Mouse (Mus musculus) spleen, adult 2 months (tissue): Measurements from ENCODE around the gene Slc4a1. TPM values are rescaled to one million over a fixed set of nuclear protein-coding genes. Genes with fewer than 3 reads are reported as not detected.
A peak's percentile ranks its signal among the peaks of the same experiment; 100 is the strongest.
"Not testable (repeated sequence)": the region's sequence is repeated elsewhere in the genome, so short reads cannot be mapped to it uniquely, and the experiment has no call there.

Source experiments
- DNase-seq, 2 experiments: peaks; one replicate each; pipeline versions ENCODE4 v3.0.0 to v3.0.0-alpha.2; 2012 to 2021; ENCODE audit warnings: low spot score in 2 of 2, low read depth in 1 of 2
- H3K27ac ChIP-seq: fragments of 200-500 bp; 2 replicates; pipeline ENCODE4 v1.5.1; 2012; ENCODE audit warnings: low read length, inconsistent platforms; ENCODE audit not compliant: insufficient read depth
- H3K27me3 ChIP-seq: fragments of 200-500 bp; 2 replicates; pipeline ENCODE4 v1.6.1; 2012; ENCODE audit warnings: mild to moderate bottlenecking, moderate library complexity, low read length, inconsistent platforms; ENCODE audit not compliant: control insufficient read depth, insufficient read depth
- H3K36me3 ChIP-seq: fragments of 200-500 bp; 2 replicates; pipeline ENCODE4 v1.6.1; 2012; ENCODE audit warnings: mild to moderate bottlenecking, low read length, inconsistent platforms; ENCODE audit not compliant: control insufficient read depth, insufficient read depth
- H3K4me1 ChIP-seq: fragments of 200-500 bp; 2 replicates; pipeline ENCODE4 v1.6.1; 2011; ENCODE audit warnings: inconsistent platforms; ENCODE audit not compliant: control insufficient read depth, insufficient read depth, insufficient read length
- H3K4me3 ChIP-seq: fragments of 200-500 bp; 2 replicates; pipeline ENCODE4 v1.5.1; 2011; ENCODE audit warnings: mild to moderate bottlenecking, inconsistent platforms; ENCODE audit not compliant: insufficient read depth, insufficient read length; ENCODE audit errors: extremely low read depth
- CTCF ChIP-seq: fragments of 200-500 bp; IDR thresholded peaks from 2 replicates; pipeline ENCODE4 v1.5.1; 2011; ENCODE audit warnings: mild to moderate bottlenecking, inconsistent platforms; ENCODE audit not compliant: insufficient read depth, insufficient read length, insufficient replicate concordance; ENCODE audit errors: extremely low read depth
- POLR2A ChIP-seq: fragments of 200-500 bp; IDR thresholded peaks from 2 replicates; pipeline ENCODE4 v1.6.1; 2011; ENCODE audit warnings: low read depth, low read length, inconsistent platforms
- WGBS: fragments of 180-500 bp; shearing (Covaris S2); methylation state at CpG from one replicate; pipeline ENCODE4 v1.1.7; 2018; 5-methylcytosine and 5-hydroxymethylcytosine counted together
- polyA plus RNA-seq: library from polyadenylated mRNA; depleted of rRNA; stranded (reverse); fragments of >200 nt; gene quantifications from 2 replicates; pipeline ENCODE4 v1.2.3, GENCODE M21; 2012; rRNA removed

The Slc4a1 gene
- polyA plus RNA-seq, result 301 and 381 TPM in 2 replicates

DNA sequence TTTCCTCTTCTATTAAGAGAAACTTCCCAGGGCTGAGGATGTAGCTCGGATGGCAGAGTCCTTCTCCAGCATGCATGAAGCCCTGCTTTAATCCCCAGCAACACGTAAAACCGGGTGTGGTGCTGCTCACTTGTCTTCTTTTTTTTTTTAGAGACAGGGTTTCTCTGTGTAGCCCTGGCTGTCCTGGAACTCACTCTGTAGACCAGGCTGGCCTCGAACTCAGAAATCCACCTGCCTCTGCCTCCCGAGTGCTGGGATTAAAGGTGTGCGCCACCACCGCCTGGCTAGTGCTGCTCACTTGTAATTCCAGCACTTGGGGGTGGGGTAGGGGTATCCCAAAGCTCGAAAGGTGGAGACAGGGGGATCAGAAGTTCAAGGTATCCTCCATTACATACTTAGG is at the start of gene Slc4a1:
Slc4a1 (minus strand) TSS at position 101 of the 400 bp plus-strand sequence.
- H3K27me3 ChIP-seq, result not testable (repeated sequence)

GRCm38 (mm10) chr11:102415034-102415802 is 49.2 kb upstream of the Slc4a1 start:
- no peak for TF ChIP-seq CTCF
- no peak for TF ChIP-seq POLR2A
- H3K4me1 ChIP-seq, result no peaks in the 10 kb centered on the region
- 83% methylated on average over 10 of the region's 10 CpGs for WGBS
- H3K4me3 ChIP-seq, result no peak overlapping the region
- no peaks in the 10 kb centered on the region for H3K27me3 ChIP-seq
- no peak for DNase-seq
- no peaks in the 10 kb centered on the region for H3K36me3 ChIP-seq
- no peak overlapping the region for H3K27ac ChIP-seq

More for the DNA sequence above, at the start of gene Slc4a1:
- H3K27ac ChIP-seq, result peak within 1 kb of the TSS; percentile 44; the same call in 1 of the 2 replicates
- H3K4me3 ChIP-seq, H3K36me3 ChIP-seq, H3K4me1 ChIP-seq, DNase-seq: not testable (repeated sequence)
- 78% methylated on average over 8 of the region's 8 CpGs for WGBS

DNA sequence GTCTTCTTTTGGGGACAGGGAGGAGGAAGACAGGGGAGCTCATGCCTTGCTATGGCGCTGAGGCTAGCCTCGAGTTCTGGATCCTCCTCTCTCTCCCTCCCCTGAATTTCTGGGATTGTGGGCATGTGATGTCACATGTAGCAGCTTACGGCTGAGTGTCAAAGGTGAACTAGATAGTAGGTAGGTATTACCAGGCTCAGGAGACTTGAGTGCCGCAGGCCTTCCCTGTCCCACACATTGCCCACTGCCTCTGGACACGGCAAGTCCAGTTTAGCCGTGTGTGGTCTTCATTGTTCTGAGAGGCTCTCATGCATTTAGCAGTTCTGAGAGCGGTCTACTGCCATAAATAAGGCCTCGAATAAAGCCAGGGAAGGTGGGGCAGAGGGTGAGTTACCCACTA is 47.1 kb upstream of the Slc4a1 start:
- no peak overlapping the region for H3K4me3 ChIP-seq
- TF ChIP-seq CTCF, result no peak
- TF ChIP-seq POLR2A, result no peak
- H3K27me3 ChIP-seq, result no peaks in the 10 kb centered on the region
- no peak overlapping the region for H3K27ac ChIP-seq
- DNase-seq, result no peak
- H3K4me1 ChIP-seq, result no peaks in the 10 kb centered on the region
- WGBS, result 88% methylated on average over 8 of the region's 8 CpGs
- no peaks in the 10 kb centered on the region for H3K36me3 ChIP-seq

DNA sequence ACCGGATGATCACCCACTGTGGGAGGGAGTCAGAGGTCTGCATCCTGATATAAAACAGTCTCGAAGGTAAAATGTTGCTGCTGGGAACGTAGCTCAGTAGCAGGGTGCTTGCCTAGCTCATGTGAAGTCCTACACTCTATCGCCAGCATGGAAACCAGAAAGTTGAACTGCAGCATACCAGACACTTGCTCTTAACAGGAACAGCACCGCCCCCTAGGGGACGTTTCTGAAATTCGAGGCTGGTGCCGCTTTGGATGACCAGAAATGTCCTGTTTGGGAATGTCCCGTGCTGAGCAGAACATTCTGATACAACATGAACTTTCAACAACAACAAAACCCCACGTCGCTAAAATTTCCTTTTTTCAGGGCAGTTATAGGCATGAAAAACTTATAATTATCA is 45.7 kb upstream of the Slc4a1 start:
- Histone ChIP-seq H3K4me1 (no peaks in the 10 kb centered on the region), H3K4me3 (no peak overlapping the region), H3K27me3 (no peaks in the 10 kb centered on the region), H3K27ac (no peak overlapping the region), H3K36me3 (no peaks in the 10 kb centered on the region)
- no peak for TF ChIP-seq POLR2A
- peak; percentile 89; the same call in 1 of the 2 replicates for TF ChIP-seq CTCF
- peak; percentile 68 to 81 for DNase-seq
- 9% methylated on average over 11 of the region's 11 CpGs for WGBS

DNA sequence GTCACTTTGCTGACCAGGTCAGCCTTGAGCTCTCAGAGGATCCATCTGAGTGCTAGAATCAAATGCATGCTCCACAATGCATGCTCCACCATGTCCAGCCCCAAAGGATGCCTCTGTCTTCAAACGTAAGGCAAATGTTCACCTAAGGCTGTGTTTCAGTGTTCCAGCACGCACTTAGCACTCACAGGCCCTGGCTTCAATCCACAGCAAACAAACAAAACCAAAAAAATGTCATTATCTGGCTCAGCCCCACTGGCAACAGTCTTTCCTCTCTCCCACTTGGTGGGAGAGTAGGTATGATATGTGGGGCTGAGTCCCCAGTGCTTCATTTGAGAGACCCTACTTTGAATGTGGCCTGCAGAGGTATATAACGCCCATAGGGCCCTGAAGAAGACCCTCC is 45.1 kb upstream of the Slc4a1 start:
- Histone ChIP-seq H3K27ac (no peak overlapping the region), H3K4me1 (no peaks in the 10 kb centered on the region), H3K4me3 (no peak overlapping the region), H3K36me3 (no peaks in the 10 kb centered on the region), H3K27me3 (no peaks in the 10 kb centered on the region)
- WGBS, result 88% methylated on average over 3 of the region's 3 CpGs
- no peak for DNase-seq
- no peak for TF ChIP-seq POLR2A
- TF ChIP-seq CTCF, result no peak

DNA sequence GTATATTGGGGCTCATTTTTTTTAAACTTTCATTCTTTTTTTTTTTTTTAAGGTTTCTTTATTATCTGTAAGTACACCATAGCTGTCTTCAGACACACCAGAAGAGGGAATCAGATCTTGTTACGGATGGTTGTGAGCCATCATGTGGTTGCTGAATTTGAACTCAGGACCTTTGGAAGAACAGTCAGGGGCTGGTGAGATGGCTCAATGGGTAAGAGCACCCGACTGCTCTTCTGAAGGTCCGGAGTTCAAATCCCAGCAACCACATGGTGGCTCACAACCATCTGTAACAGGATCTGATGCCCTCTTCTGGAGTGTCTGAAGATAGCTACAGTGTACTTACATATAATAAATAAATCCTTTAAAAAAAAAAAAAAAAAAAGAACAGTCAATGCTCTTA is 44.3 kb upstream of the Slc4a1 start:
- H3K36me3 ChIP-seq, DNase-seq, H3K4me1 ChIP-seq, H3K27me3 ChIP-seq, H3K4me3 ChIP-seq, H3K27ac ChIP-seq: not testable (repeated sequence)
- WGBS, result 93% methylated on average over 3 of the region's 3 CpGs

- TF ChIP-seq POLR2A (no peak), CTCF (no peak)
- H3K4me1 ChIP-seq, result no peaks in the 10 kb centered on the region
- H3K4me3 ChIP-seq, result no peak overlapping the region
- no peaks in the 10 kb centered on the region for H3K36me3 ChIP-seq
- no peak for DNase-seq
- 84% methylated on average over 3 of the region's 3 CpGs for WGBS
- H3K27me3 ChIP-seq, result no peaks in the 10 kb centered on the region
- H3K27ac ChIP-seq, result no peak overlapping the region
Observed at GRCm38 (mm10) chr11:102409795-102410330, 43.9 kb upstream of the Slc4a1 start.
